Mouse (Mus musculus) erythroblast, embryonic 14.5 days (primary cell): ENCODE data around the gene Ffar1.

Source experiments
- GATA1 ChIP-seq: IDR thresholded peaks from 2 replicates; pipeline ENCODE4 v1.6.1; 2012; ENCODE audit warnings: low read length, inconsistent platforms, mixed read lengths
- TAL1 ChIP-seq: IDR thresholded peaks from 3 replicates; pipeline ENCODE4 v1.6.1; 2012; ENCODE audit warnings: low read length, inconsistent platforms, mixed read lengths

- TF ChIP-seq TAL1 (no peak), GATA1 (no peak)
Measured at GRCm38 (mm10) chr7:30847934-30848333, 13.4 kb downstream of the Ffar1 start.
